Mouse (Mus musculus): ENCODE data around the gene Zfp867. TPM values are rescaled to one million over a fixed set of nuclear protein-coding genes. Genes with fewer than 3 reads are reported as not detected.

Zfp867 gene
- polyA plus RNA-seq (2015; fragmentation: Nextera tagmentation; extraction: Ambion mirVana), result 10.8 and 11.0 TPM in 2 replicates

GRCm38 (mm10) chr11:59472326-59472677 lies at the start of gene Zfp867:
Gene Zfp867, minus strand, starts transcription at chr11:59472474.
- Histone ChIP-seq H3K4me1 (peaks cover 12% of the 10 kb centered on the region), H3K4me2 (replicated peaks) (peak within 1 kb of the TSS; percentile 88), H3K27me3 (no peaks in the 10 kb centered on the region), H3K36me3 (no peaks in the 10 kb centered on the region; the same call in 1 of the 2 replicates), H3K4me3 (peak within 1 kb of the TSS; percentile 81), H3K27ac (peak within 1 kb of the TSS; percentile 83; the same call in 1 of the 2 replicates), H3K9ac (peak within 1 kb of the TSS; percentile 87), H3K9me3 (no peaks in the 10 kb centered on the region)
- WGBS, result under 1% methylated on average over 19 of the region's 19 CpGs
- peak; percentile 92 for ATAC-seq (ENCODE audit: low FRiP score, low read depth)

GRCm38 (mm10) chr11:59519741-59520495 lies 47.6 kb upstream of the Zfp867 start:
- no peak for ATAC-seq (ENCODE audit: low FRiP score, low read depth)
- H3K4me1 ChIP-seq, result peaks cover 8% of the 10 kb centered on the region
- 67% methylated on average over 6 of the region's 6 CpGs for WGBS
- H3K4me2 ChIP-seq (replicated peaks), result no peak overlapping the region
- no peaks in the 10 kb centered on the region for H3K9me3 ChIP-seq
- no peak overlapping the region for H3K9ac ChIP-seq
- H3K27me3 ChIP-seq, result no peaks in the 10 kb centered on the region
- no peak overlapping the region for H3K4me3 ChIP-seq
- no peak overlapping the region for H3K27ac ChIP-seq
- H3K36me3 ChIP-seq, result no peaks in the 10 kb centered on the region

- no peak overlapping the region for H3K4me2 ChIP-seq (replicated peaks)
- H3K9me3 ChIP-seq, result no peaks in the 10 kb centered on the region
- no peak overlapping the region for H3K27ac ChIP-seq
- ATAC-seq (ENCODE audit: low FRiP score, low read depth), result no peak
- 71% methylated on average over 10 of the region's 10 CpGs for WGBS
- H3K27me3 ChIP-seq, result no peaks in the 10 kb centered on the region
- peaks cover 14% of the 10 kb centered on the region for H3K4me1 ChIP-seq
- H3K4me3 ChIP-seq, result no peak overlapping the region
- no peaks in the 10 kb centered on the region for H3K36me3 ChIP-seq
- no peak overlapping the region for H3K9ac ChIP-seq
Measured at GRCm38 (mm10) chr11:59518226-59518625, 46.0 kb upstream of the Zfp867 start.

- Histone ChIP-seq H3K36me3 (no peaks in the 10 kb centered on the region), H3K4me2 (replicated peaks) (no peak overlapping the region), H3K9ac (no peak overlapping the region), H3K9me3 (no peaks in the 10 kb centered on the region), H3K4me1 (peaks cover 20% of the 10 kb centered on the region), H3K4me3 (no peak overlapping the region), H3K27me3 (no peaks in the 10 kb centered on the region), H3K27ac (no peak overlapping the region)
- WGBS, result 90% methylated on average over 1 of the region's 1 CpGs
- ATAC-seq (ENCODE audit: low FRiP score, low read depth), result no peak
Measured at GRCm38 (mm10) chr11:59517441-59517840, 45.2 kb upstream of the Zfp867 start.

GRCm38 (mm10) chr11:59514789-59515188 lies 42.5 kb upstream of the Zfp867 start:
- no peak overlapping the region for H3K9ac ChIP-seq
- peaks cover 12% of the 10 kb centered on the region; the same call in 1 of the 2 replicates for H3K4me1 ChIP-seq
- H3K36me3 ChIP-seq, result peaks cover 17% of the 10 kb centered on the region
- ATAC-seq (ENCODE audit: low FRiP score, low read depth), result peak; percentile 58; the same call in 1 of the 2 replicates
- H3K27ac ChIP-seq, result no peak overlapping the region; the same call in 1 of the 2 replicates
- H3K4me2 ChIP-seq (replicated peaks), result no peak overlapping the region
- H3K27me3 ChIP-seq, result no peaks in the 10 kb centered on the region
- H3K9me3 ChIP-seq, result no peaks in the 10 kb centered on the region
- 30% methylated on average over 3 of the region's 3 CpGs for WGBS
- H3K4me3 ChIP-seq, result no peak overlapping the region

GRCm38 (mm10) chr11:59514381-59514780 lies 42.1 kb upstream of the Zfp867 start:
- Histone ChIP-seq H3K4me1 (peaks cover 12% of the 10 kb centered on the region; the same call in 1 of the 2 replicates), H3K27ac (no peak overlapping the region; the same call in 1 of the 2 replicates), H3K27me3 (no peaks in the 10 kb centered on the region), H3K4me3 (no peak overlapping the region), H3K9me3 (no peaks in the 10 kb centered on the region), H3K4me2 (replicated peaks) (no peak overlapping the region), H3K9ac (no peak overlapping the region), H3K36me3 (peaks cover 17% of the 10 kb centered on the region)
- ATAC-seq (ENCODE audit: low FRiP score, low read depth), result no peak; the same call in 1 of the 2 replicates
- 66% methylated on average over 6 of the region's 6 CpGs for WGBS

GRCm38 (mm10) chr11:59513556-59513955 lies 41.3 kb upstream of the Zfp867 start:
- Histone ChIP-seq H3K9me3 (no peaks in the 10 kb centered on the region), H3K36me3 (peaks cover 24% of the 10 kb centered on the region), H3K4me2 (replicated peaks) (no peak overlapping the region), H3K4me3 (no peak overlapping the region), H3K27ac (no peak overlapping the region), H3K4me1 (peaks cover 12% of the 10 kb centered on the region; the same call in 1 of the 2 replicates), H3K27me3 (no peaks in the 10 kb centered on the region), H3K9ac (no peak overlapping the region)
- 79% methylated on average over 3 of the region's 3 CpGs for WGBS
- no peak for ATAC-seq (ENCODE audit: low FRiP score, low read depth)

GRCm38 (mm10) chr11:59512733-59513132 lies 40.5 kb upstream of the Zfp867 start:
- no peak overlapping the region for H3K9ac ChIP-seq
- no peak overlapping the region for H3K4me2 ChIP-seq (replicated peaks)
- no peaks in the 10 kb centered on the region for H3K9me3 ChIP-seq
- H3K36me3 ChIP-seq, result peaks cover 31% of the 10 kb centered on the region
- H3K4me1 ChIP-seq, result peaks cover 17% of the 10 kb centered on the region
- H3K4me3 ChIP-seq, result no peak overlapping the region
- H3K27ac ChIP-seq, result 0 out of 2 replicates have a peak overlapping the region, but pooled peaks have one; percentile 16
- no peaks in the 10 kb centered on the region for H3K27me3 ChIP-seq
- ATAC-seq (ENCODE audit: low FRiP score, low read depth), result no peak
- WGBS, result 68% methylated on average over 10 of the region's 10 CpGs

- Histone ChIP-seq H3K27ac (no peak overlapping the region), H3K4me3 (no peak overlapping the region), H3K36me3 (peaks cover 32% of the 10 kb centered on the region), H3K9ac (no peak overlapping the region), H3K27me3 (no peaks in the 10 kb centered on the region), H3K4me2 (replicated peaks) (no peak overlapping the region), H3K9me3 (no peaks in the 10 kb centered on the region), H3K4me1 (peaks cover 28% of the 10 kb centered on the region)
- ATAC-seq (ENCODE audit: low FRiP score, low read depth), result no peak
- 78% methylated on average over 1 of the region's 1 CpGs for WGBS
Measured at GRCm38 (mm10) chr11:59511558-59511957, 39.3 kb upstream of the Zfp867 start.

- H3K27ac ChIP-seq, result peak overlapping the region; percentile 96
- peak overlapping the region; percentile 92 for H3K9ac ChIP-seq
- H3K4me2 ChIP-seq (replicated peaks), result peak overlapping the region; percentile 91
- peak; percentile 8; the same call in 1 of the 2 replicates for ATAC-seq (ENCODE audit: low FRiP score, low read depth)
- H3K4me1 ChIP-seq, result peaks cover 26% of the 10 kb centered on the region
- WGBS, result 0% methylated on average over 14 of the region's 14 CpGs
- H3K27me3 ChIP-seq, result no peaks in the 10 kb centered on the region
- peaks cover 59% of the 10 kb centered on the region for H3K36me3 ChIP-seq
- no peaks in the 10 kb centered on the region for H3K9me3 ChIP-seq
- peak overlapping the region; percentile 90 for H3K4me3 ChIP-seq
Measured at GRCm38 (mm10) chr11:59506713-59507074, 34.4 kb upstream of the Zfp867 start.

- under 1% methylated on average over 61 of the region's 71 CpGs for WGBS
- ATAC-seq (ENCODE audit: low FRiP score, low read depth), result peak; percentile 97
Measured at GRCm38 (mm10) chr11:59505839-59506712, 33.8 kb upstream of the Zfp867 start.

GRCm38 (mm10) chr11:59505351-59505838 lies 33.1 kb upstream of the Zfp867 start:
- Histone ChIP-seq H3K9me3 (no peaks in the 10 kb centered on the region), H3K27me3 (no peaks in the 10 kb centered on the region), H3K9ac (peak overlapping the region; percentile 92), H3K4me3 (peak overlapping the region; percentile 90), H3K4me1 (peaks cover 26% of the 10 kb centered on the region), H3K36me3 (peaks cover 59% of the 10 kb centered on the region), H3K4me2 (replicated peaks) (peak overlapping the region; percentile 91), H3K27ac (peak overlapping the region; percentile 96)
- WGBS, result under 1% methylated on average over 21 of the region's 21 CpGs
- ATAC-seq (ENCODE audit: low FRiP score, low read depth), result 0 out of 2 replicates have a peak, but pooled peaks have one; percentile 41

More at GRCm38 (mm10) chr11:59505839-59506712, 33.8 kb upstream of the Zfp867 start:
- peak overlapping the region; percentile 96 for H3K27ac ChIP-seq
- no peaks in the 10 kb centered on the region for H3K9me3 ChIP-seq
- peak overlapping the region; percentile 92 for H3K9ac ChIP-seq
- peaks cover 26% of the 10 kb centered on the region for H3K4me1 ChIP-seq
- H3K27me3 ChIP-seq, result no peaks in the 10 kb centered on the region
- peak overlapping the region; percentile 90 for H3K4me3 ChIP-seq
- H3K36me3 ChIP-seq, result peaks cover 59% of the 10 kb centered on the region
- peak overlapping the region; percentile 91 for H3K4me2 ChIP-seq (replicated peaks)

Data from limb, embryonic 13.5 days (tissue).